Mouse (Mus musculus): ENCODE measurements at regions not wholly inside any gene's neighbourhood (a gene's known extent, or its start where the extent isn't known, plus 50 kb on each side); places are given as distances from the start of the nearest gene placed in this dataset.

- DNase-seq = no peak
Measured at GRCm38 (mm10) chr2:166236102-166236501, 80.6 kb upstream of the Sulf2 start.

DNA sequence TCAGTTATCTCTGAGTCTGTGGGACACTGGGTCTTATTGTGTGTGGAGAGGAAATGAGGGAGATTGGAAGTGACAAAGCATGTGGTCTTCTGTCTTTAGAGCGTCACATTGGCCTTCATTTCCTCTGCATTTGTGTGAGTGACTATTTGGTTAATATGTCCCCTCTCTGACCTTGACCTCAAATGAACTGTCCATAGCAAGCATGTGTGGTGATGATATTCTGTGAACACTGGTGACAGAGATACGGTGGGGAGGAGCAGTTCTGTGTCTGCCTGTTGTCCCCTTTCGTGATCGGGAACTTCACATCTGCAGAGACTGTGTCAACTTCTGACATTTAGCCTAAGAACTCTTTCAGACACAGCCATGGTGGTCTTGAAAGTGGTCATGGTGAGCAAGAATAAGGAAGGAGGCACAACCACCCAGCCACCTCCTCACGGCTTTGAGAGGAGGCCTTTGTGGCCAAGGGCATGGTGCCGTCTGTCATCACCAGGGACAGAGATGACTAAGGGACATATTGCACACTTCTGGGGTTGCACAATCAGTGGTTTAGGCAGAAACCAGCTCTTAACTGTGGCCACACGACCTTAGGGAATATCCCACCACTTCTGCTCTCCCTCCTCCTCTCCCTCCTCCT is 79.2 kb upstream of the Sulf2 start:
- peak; percentile 91 for DNase-seq

GRCm38 (mm10) chr2:166233246-166233645 is 77.8 kb upstream of the Sulf2 start:
- DNase-seq = no peak

DNA sequence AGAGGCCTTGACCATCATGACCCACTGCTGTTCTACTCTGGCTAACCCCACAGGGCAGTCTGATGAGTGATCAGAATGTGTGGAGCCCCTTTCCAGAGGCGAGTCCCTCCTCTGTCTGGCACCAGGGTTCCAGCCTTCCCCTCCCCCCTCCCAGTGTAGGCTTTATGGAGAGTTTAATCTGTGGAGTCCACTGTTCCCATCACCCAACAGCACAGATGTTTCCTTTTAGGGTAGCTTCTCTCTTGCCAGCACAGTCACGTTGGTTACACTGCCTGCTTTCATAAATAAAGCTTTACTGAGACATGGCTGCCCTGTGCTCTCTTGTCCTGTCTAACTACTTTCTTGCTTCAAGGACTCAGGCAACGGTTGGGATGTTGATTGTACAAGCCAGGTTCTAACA is 76.9 kb upstream of the Sulf2 start:
- no peak for DNase-seq

GRCm38 (mm10) chr2:166230617-166231016 is 75.2 kb upstream of the Sulf2 start:
- no peak for DNase-seq

DNA sequence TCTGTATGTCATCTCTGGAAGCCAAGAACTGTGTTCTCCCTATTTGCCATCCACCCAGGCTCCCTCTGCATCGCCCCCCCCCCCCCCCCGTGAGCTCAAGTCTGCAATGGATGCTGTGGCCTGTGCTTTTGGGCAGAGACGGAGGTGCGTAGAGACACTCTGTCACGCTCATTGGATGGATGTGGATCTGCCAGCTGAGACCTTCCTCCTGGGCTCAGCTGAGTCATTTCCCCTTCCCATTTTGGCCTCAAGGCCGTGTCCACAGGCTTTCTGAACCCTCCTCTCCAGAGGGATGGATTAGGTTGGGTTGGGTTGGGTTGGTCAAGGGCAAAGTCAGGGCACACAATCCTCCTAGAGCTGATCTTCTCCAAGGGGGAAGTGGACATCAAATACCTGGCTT is 72.9 kb upstream of the Sulf2 start:
- DNase-seq = no peak

DNA sequence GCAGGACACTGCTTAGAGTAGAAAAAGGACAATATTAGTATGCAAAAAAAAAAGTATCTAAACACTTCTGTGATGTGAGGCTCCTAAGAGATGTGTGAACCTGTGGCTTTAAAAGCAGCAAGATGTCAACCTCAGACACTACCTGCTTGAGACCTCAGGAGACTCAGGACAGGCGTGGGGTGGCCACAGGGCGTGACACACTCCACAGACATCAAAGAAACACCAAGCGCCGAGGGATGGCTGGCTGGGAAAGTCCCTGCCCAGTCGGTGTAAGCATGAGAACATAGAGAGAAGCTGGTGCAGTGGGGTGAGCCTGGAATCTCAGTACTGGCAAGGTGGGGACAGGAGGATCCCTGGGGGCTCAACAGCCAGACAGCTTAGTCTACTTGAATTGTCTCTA is 72.0 kb upstream of the Sulf2 start:
- DNase-seq = no peak

DNA sequence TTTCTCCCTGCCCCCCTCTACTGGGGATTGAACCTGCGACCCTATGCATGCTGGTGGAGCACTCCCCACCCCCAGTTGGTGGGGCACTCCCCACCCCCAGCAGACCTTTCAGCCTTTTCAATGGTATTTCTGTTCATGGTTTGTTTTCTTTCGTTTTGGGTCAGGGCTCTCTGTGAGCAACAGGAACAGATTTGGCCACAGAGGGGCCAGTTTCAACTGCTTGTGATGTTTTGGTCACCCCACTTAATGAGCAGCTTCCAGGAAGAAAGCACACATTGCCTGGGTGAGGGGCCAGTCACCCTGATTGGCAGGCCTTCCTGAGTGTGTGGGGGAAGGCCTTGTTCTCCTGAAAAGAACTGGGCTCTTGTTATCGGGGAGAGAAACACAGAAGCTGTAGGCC is 71.5 kb upstream of the Sulf2 start:
- DNase-seq = no peak

DNA sequence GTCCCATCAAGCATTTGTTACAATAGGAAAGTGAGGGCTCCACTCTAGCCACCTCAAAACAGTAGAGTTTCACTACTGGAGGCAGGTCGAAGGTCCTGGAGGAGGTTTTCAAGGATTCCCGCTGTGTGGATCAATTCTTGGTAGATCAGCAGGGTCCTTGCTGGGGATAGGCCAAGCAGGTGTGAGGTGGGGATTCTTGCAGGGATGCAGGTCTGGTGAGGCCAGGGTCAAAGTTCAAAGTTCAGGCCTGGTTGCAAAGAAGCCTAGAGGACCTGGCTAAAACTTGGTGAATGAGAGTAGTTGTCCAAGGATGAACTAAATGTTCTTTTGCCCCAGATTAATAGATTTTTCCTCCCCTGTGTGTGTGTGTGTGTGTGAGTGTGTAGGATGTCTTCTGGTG is 70.9 kb upstream of the Sulf2 start:
- DNase-seq = no peak

DNA sequence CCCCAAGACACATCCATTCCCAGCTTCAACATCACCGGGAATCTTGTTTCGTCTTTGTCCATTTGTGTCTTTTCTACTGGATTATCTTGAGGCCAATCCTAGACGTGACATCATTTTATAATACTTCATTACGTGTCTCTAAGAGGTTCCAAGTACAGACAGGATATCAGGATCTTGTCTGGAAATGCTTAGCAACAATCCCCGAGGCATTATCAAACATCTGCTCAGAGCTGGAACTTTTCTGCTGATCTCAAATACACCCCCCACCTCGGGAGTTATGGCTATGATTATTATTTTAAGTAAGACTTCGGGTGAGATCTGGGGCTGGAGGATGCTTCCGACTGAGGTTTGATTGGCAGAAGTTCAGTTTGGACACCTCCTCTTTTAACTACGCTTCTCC is 69.9 kb upstream of the Sulf2 start:
- no peak for DNase-seq

- no peak for DNase-seq
Measured at GRCm38 (mm10) chr2:166218783-166219182, 63.3 kb upstream of the Sulf2 start.

- peak; percentile 30 for DNase-seq
Measured at GRCm38 (mm10) chr2:166216512-166216865, 61.0 kb upstream of the Sulf2 start.

DNA sequence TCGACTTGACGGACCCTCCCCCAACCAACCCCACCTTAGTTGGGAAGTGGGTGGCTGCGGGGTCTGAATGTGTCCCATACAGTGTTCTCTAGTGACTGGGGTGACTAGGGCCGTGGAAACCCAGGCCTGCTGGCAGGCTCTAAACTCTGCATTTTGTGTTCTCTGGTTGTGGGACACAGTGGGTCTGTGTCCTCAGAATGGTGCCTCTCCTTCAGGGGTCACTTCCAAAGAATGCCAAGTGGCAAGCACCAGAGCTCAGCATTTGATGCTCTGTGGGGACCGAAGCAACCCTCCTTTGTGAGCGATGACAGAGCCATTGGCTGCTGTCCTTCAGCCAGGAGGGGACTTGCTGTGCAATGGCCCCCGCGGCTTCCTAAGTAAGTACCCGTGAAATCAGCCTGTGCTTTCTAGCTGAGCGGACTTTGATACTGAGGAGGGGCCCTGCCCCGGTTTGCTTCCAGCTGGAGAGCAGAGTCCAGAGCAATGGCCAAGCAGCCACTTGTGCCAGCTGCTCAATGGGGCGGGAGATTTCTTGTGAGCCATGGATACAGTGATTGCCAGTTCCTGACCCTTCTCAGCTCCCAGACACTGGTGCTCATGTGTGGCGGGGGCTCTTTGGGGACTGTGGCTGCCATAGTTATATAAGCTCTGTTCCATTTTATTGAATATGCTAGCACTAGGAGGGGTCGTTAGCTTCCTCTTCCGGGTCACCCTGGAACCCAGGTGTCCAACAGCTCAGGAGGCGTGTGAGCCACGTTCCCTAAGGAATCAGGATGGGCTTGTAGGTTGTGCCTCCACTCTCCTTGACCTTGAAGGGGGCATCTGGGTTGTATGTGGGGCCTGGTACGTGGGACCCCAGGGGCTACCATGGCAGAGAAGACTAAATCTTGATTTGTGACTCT is 60.4 kb upstream of the Sulf2 start:
- DNase-seq = peak; percentile 12

GRCm38 (mm10) chr2:166215191-166215590 is 59.7 kb upstream of the Sulf2 start:
- no peak for DNase-seq

- DNase-seq = no peak
Measured at GRCm38 (mm10) chr2:166207145-166207508, 51.7 kb upstream of the Sulf2 start.

GRCm38 (mm10) chr2:166206396-166207144 is 51.1 kb upstream of the Sulf2 start:
- no peak for DNase-seq
